Mouse (Mus musculus): ENCODE data around the gene Lrig2. TPM values are rescaled to one million over a fixed set of nuclear protein-coding genes. Genes with fewer than 3 reads are reported as not detected.
A peak's percentile ranks its signal among the peaks of the same experiment; 100 is the strongest.

Lrig2 gene
- total and polyA plus RNA-seq, 2 experiments, result 2.8 to 5.8 TPM

DNA sequence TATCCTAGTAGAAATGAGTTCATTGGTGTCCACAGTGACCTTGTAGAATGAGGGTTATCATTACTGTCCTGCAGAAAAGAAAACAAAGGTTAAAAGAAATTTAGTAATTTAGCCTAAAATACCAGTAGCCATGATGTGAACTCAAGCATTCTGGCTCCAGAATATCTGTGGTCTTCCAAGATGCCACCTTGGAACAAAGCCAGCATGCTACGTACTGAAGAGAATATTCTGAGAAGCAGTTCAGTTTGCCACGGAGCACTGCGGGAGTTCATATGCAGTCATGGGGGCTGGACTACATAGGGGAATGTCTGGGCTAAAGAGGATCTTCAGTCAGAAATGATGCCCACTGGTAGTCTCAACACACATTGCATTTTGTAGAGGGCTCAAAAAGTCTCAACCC, 67.6 kb downstream of the Lrig2 start:
- Histone ChIP-seq H3K79me2 (ENCODE audit: control insufficient read depth, insufficient read depth, low read length) (no peaks in the 10 kb centered on the region), H3K4me1 (ENCODE audit: control insufficient read depth, insufficient read depth, low read length) (peaks cover 5% of the 10 kb centered on the region), H3K9ac (ENCODE audit: low read depth, low read length) (no peak overlapping the region), H3K27me3 (ENCODE audit: control insufficient read depth, insufficient read depth, low read length) (no peaks in the 10 kb centered on the region), H3K36me3 (ENCODE audit: control insufficient read depth, insufficient read depth, low read length) (no peaks in the 10 kb centered on the region), H3K4me3 (ENCODE audit: insufficient read depth, low read depth, low read length) (no peak overlapping the region), H3K27ac (replicated peaks; ENCODE audit: insufficient read depth, low read depth, low read length) (no peak overlapping the region)
- WGBS, result 88% methylated on average over 3 of the region's 3 CpGs
- TF ChIP-seq CTCF (IDR thresholded peaks at IDR 0.05; ENCODE audit: low read depth, low read length), result no peak
- TF ChIP-seq POLR2A (IDR thresholded peaks at IDR 0.05; ENCODE audit: extremely low read depth, insufficient read depth, low read length), result no peak
- no peak for DNase-seq (ENCODE audit: extremely low read depth, low read depth, low spot score)

DNA sequence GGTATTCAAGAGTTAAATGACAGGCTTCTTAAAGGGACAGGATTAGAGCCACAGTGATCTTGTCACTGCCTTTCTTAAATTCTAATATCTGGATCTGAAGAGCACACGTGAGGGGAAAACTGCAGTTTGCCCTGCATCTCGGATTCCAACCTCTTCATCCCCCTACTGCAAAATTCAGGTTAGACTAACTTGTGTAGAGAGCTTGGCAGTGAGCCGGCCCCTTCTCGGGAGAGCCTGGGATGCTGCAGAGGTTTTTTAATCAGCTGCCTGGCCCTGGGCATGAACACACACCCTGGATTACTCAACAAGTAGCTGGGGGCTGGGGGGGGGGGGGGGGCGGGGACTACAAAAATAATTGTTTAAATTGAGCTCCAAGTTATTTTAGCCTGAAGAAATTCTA, 69.4 kb downstream of the Lrig2 start:
- H3K36me3 ChIP-seq (ENCODE audit: control insufficient read depth, insufficient read depth, low read length), result no peaks in the 10 kb centered on the region
- H3K79me2 ChIP-seq (ENCODE audit: control insufficient read depth, insufficient read depth, low read length), result no peaks in the 10 kb centered on the region
- H3K4me1 ChIP-seq (ENCODE audit: control insufficient read depth, insufficient read depth, low read length), result peaks cover 5% of the 10 kb centered on the region
- WGBS, result 15% methylated on average over 5 of the region's 5 CpGs
- no peak overlapping the region; the same call in 1 of the 2 replicates for H3K9ac ChIP-seq (ENCODE audit: low read depth, low read length)
- DNase-seq (ENCODE audit: extremely low read depth, low read depth, low spot score), result no peak
- no peak for TF ChIP-seq CTCF (IDR thresholded peaks at IDR 0.05; ENCODE audit: low read depth, low read length)
- no peak for TF ChIP-seq POLR2A (IDR thresholded peaks at IDR 0.05; ENCODE audit: extremely low read depth, insufficient read depth, low read length)
- H3K27ac ChIP-seq (replicated peaks; ENCODE audit: insufficient read depth, low read depth, low read length), result no peak overlapping the region
- no peaks in the 10 kb centered on the region for H3K27me3 ChIP-seq (ENCODE audit: control insufficient read depth, insufficient read depth, low read length)
- no peak overlapping the region for H3K4me3 ChIP-seq (ENCODE audit: insufficient read depth, low read depth, low read length)

DNA sequence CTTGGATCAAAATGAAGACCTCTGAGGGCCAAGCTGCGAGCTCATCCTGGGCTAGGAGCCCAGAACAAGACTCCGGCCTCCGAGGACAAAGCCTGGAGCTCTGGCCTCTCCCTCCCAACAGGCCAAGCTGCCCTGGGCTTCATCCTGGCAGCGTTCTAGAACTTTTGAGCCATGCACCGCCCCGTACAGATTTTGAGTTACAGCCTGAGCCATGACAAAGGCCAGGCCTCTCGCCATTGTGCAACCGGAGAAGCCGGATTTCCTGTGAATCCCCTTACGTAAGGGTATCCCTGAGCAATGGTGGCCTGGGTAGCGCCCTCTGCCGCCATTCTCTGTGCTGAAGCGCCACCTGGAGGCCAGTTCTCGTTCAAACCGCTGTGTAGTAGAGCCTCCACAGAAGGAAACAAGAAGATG, 69.8 kb downstream of the Lrig2 start:
- no peaks in the 10 kb centered on the region for H3K36me3 ChIP-seq (ENCODE audit: control insufficient read depth, insufficient read depth, low read length)
- no peaks in the 10 kb centered on the region for H3K79me2 ChIP-seq (ENCODE audit: control insufficient read depth, insufficient read depth, low read length)
- WGBS, result 3% methylated on average over 15 of the region's 15 CpGs
- peak overlapping the region; percentile 28 for H3K4me3 ChIP-seq (ENCODE audit: insufficient read depth, low read depth, low read length)
- TF ChIP-seq CTCF (IDR thresholded peaks at IDR 0.05; ENCODE audit: low read depth, low read length), result peak; percentile 92
- 0 out of 2 replicates have a peak, but pooled peaks have one; percentile 29 for TF ChIP-seq POLR2A (IDR thresholded peaks at IDR 0.05; ENCODE audit: extremely low read depth, insufficient read depth, low read length)
- no peaks in the 10 kb centered on the region for H3K27me3 ChIP-seq (ENCODE audit: control insufficient read depth, insufficient read depth, low read length)
- DNase-seq (ENCODE audit: extremely low read depth, low read depth, low spot score), result peak; percentile 96
- H3K9ac ChIP-seq (ENCODE audit: low read depth, low read length), result peak overlapping the region; percentile 22; the same call in 1 of the 2 replicates
- peaks cover 5% of the 10 kb centered on the region for H3K4me1 ChIP-seq (ENCODE audit: control insufficient read depth, insufficient read depth, low read length)
- peak overlapping the region; percentile 93 for H3K27ac ChIP-seq (replicated peaks; ENCODE audit: insufficient read depth, low read depth, low read length)

DNA sequence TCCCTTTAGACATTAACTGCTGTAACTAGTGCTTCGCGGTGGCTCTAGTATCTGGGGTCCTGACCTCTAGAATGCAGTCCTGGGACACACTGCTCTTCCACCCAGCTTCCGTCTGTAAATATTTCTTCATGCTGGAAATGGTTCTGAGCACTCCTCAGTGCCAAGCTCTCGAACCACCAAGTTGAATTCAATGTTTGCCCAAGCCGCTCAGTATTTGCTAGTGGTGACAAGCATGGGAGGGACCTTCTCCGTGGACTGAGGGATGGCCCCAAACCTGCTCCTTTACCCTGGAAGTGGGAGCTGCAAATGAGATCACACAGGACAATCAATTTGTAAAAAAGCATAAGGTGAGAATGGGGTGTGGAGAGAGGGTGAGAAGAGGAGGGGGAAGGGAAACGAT, 70.3 kb downstream of the Lrig2 start:
- WGBS, result 5% methylated on average over 7 of the region's 7 CpGs
- H3K4me1 ChIP-seq (ENCODE audit: control insufficient read depth, insufficient read depth, low read length), result peaks cover 5% of the 10 kb centered on the region
- no peaks in the 10 kb centered on the region for H3K79me2 ChIP-seq (ENCODE audit: control insufficient read depth, insufficient read depth, low read length)
- peak overlapping the region; percentile 74 for H3K9ac ChIP-seq (ENCODE audit: low read depth, low read length)
- no peaks in the 10 kb centered on the region for H3K27me3 ChIP-seq (ENCODE audit: control insufficient read depth, insufficient read depth, low read length)
- H3K27ac ChIP-seq (replicated peaks; ENCODE audit: insufficient read depth, low read depth, low read length), result peak overlapping the region; percentile 93
- TF ChIP-seq POLR2A (IDR thresholded peaks at IDR 0.05; ENCODE audit: extremely low read depth, insufficient read depth, low read length), result no peak
- no peak for TF ChIP-seq CTCF (IDR thresholded peaks at IDR 0.05; ENCODE audit: low read depth, low read length)
- peak; percentile 98 for DNase-seq (ENCODE audit: extremely low read depth, low read depth, low spot score)
- H3K4me3 ChIP-seq (ENCODE audit: insufficient read depth, low read depth, low read length), result peak overlapping the region; percentile 29
- H3K36me3 ChIP-seq (ENCODE audit: control insufficient read depth, insufficient read depth, low read length), result no peaks in the 10 kb centered on the region

DNA sequence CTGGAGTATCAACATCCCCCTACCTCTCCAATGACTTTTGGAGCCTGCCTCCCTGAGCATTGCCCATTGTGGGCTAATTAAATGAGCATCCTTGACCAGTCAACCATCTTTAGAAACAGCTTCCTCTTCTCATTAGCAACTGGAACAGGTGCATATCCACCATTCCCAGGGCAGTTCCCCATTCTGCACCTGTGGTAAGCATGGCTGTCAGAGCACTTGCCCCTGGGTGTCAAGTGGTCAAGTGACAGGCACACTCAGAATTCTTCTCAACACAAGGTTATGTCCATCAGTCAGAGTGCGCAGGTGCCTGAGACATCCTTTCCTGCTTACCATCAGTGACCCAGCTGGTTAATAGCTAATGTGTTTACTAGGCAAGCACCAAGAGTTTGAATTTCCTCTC, 72.9 kb downstream of the Lrig2 start:
- 56% methylated on average over 1 of the region's 1 CpGs for WGBS
- H3K4me3 ChIP-seq (ENCODE audit: insufficient read depth, low read depth, low read length), result no peak overlapping the region
- H3K27ac ChIP-seq (replicated peaks; ENCODE audit: insufficient read depth, low read depth, low read length), result no peak overlapping the region
- no peak for TF ChIP-seq POLR2A (IDR thresholded peaks at IDR 0.05; ENCODE audit: extremely low read depth, insufficient read depth, low read length)
- peak; percentile 17 for DNase-seq (ENCODE audit: extremely low read depth, low read depth, low spot score)
- H3K36me3 ChIP-seq (ENCODE audit: control insufficient read depth, insufficient read depth, low read length), result no peaks in the 10 kb centered on the region
- H3K27me3 ChIP-seq (ENCODE audit: control insufficient read depth, insufficient read depth, low read length), result no peaks in the 10 kb centered on the region
- no peaks in the 10 kb centered on the region for H3K79me2 ChIP-seq (ENCODE audit: control insufficient read depth, insufficient read depth, low read length)
- peaks cover 8% of the 10 kb centered on the region for H3K4me1 ChIP-seq (ENCODE audit: control insufficient read depth, insufficient read depth, low read length)
- no peak overlapping the region for H3K9ac ChIP-seq (ENCODE audit: low read depth, low read length)

DNA sequence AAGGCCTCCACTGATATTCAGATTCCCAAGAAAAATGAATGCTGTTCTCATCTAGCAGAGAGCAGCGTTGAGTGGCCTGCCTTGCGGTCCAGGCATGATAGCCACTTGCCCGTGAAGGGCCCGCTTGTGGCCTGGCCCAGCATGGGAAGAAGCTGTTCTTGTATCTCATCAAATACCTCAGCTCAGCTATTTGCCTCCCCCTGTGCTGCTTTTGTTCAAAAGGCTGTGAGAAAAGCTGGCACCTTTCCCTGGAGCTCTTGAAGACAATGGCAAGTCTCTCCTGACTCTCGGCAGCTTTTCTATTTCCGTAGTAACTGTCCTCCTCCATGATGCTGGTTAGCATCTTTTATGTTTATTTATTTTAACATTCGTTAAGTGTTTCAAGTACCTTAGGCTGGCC, 74.1 kb downstream of the Lrig2 start:
- 93% methylated on average over 7 of the region's 7 CpGs for WGBS
- no peak overlapping the region for H3K9ac ChIP-seq (ENCODE audit: low read depth, low read length)
- no peaks in the 10 kb centered on the region for H3K79me2 ChIP-seq (ENCODE audit: control insufficient read depth, insufficient read depth, low read length)
- H3K4me1 ChIP-seq (ENCODE audit: control insufficient read depth, insufficient read depth, low read length), result peaks cover 8% of the 10 kb centered on the region
- no peak for TF ChIP-seq CTCF (IDR thresholded peaks at IDR 0.05; ENCODE audit: low read depth, low read length)
- TF ChIP-seq POLR2A (IDR thresholded peaks at IDR 0.05; ENCODE audit: extremely low read depth, insufficient read depth, low read length), result no peak
- no peak for DNase-seq (ENCODE audit: extremely low read depth, low read depth, low spot score)
- H3K27me3 ChIP-seq (ENCODE audit: control insufficient read depth, insufficient read depth, low read length), result no peaks in the 10 kb centered on the region
- H3K27ac ChIP-seq (replicated peaks; ENCODE audit: insufficient read depth, low read depth, low read length), result no peak overlapping the region
- no peaks in the 10 kb centered on the region for H3K36me3 ChIP-seq (ENCODE audit: control insufficient read depth, insufficient read depth, low read length)
- H3K4me3 ChIP-seq (ENCODE audit: insufficient read depth, low read depth, low read length), result no peak overlapping the region
